Mouse (Mus musculus) embryo, embryonic 10.5 days (tissue): ENCODE results near the gene Setd7.

ENCODE experiments used
- DNase-seq: peaks from one replicate; pipeline ENCODE4 v3.0.0-alpha.2; 2015; ENCODE audit warnings: low spot score

Setd7 gene

GRCm38 (mm10) chr3:51559594-51560450 is 857 bp downstream of the Setd7 start:
- peak; percentile 87 for DNase-seq

DNA sequence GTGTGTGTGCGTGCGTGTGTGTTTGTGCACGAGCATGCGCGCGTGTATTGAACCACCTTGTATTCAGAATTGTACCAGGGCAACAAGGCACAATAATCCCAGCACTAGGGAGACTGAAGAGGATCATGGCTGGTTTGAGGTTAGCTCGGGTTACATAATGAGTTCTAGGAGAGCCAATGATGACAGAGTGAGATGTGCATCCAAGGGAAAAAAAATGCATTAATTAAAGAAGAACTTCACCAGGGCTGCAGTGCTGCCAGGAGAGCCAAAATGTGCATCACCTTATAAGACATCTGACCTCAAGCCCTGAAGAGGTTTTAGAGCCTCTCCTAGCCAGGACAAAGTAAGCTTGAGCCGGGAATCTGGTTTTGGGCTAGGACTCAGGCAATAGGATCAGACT is 5.1 kb downstream of the Setd7 start:
- DNase-seq = no peak

DNA sequence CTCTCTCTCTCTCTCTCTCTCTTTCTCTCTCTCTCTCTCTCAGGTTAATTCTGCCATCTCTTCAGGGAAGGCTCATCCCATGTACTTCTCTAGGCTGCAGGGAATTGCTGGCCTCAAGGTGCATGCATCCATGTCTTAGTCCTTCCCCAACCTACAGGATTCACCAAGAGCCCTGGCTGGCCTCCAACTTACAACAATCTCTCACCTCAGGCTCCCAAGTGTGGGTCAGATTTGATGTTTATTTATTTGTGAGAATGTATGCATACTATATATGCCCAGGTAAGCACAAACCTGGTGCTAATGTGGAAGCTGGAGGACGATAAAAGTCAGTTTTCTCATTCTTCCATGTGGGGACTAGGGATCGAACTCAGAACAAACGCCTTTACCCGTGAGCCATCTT is 5.8 kb downstream of the Setd7 start:
- no peak for DNase-seq

DNA sequence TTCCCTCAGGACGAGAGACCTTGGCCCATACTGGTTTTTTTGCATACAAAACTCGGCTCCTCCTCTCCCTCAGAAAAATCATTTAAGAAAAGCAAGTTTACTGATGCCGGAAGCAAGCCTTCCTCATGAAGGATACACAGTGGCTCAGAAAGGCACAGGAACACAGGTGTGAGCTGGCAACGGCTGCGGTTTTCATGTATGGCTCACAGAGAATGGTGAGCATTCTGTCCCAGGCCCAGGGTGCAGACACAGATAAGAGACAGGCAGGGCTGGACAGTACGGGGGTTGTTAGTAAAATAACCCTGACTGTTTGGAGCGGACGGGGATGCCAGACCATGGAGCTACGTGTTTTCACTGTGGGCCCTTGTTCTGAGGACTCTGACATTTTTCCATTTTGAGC is 6.6 kb downstream of the Setd7 start:
- DNase-seq = no peak

DNA sequence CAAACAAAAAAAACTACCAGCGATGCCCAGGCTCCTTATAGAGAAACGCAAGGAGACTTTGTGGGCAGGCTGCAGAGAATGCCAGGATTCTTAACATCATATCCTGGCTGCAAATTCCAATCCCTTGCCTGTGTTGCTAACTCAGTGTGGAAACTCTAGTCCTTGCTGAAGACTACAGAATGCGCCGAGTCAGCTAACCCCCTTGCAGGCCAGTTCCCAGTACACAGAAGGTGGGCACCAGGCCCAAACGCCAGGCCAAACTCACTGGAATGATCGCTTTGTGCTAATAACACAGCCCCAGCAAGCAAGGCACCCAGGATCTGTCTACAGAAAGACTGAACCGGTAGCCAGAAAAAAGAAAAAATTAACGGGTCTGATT is 7.2 kb downstream of the Setd7 start:
- no peak for DNase-seq

GRCm38 (mm10) chr3:51552841-51553496 is 7.7 kb downstream of the Setd7 start:
- DNase-seq = no peak

- no peak for DNase-seq
Measured at GRCm38 (mm10) chr3:51552197-51552596, 8.5 kb downstream of the Setd7 start.

- no peak for DNase-seq
Measured at GRCm38 (mm10) chr3:51548987-51549579, 11.6 kb downstream of the Setd7 start.

GRCm38 (mm10) chr3:51547577-51547976 is 13.1 kb downstream of the Setd7 start:
- DNase-seq = no peak

- DNase-seq = no peak
Measured at GRCm38 (mm10) chr3:51544442-51545128, 16.1 kb downstream of the Setd7 start.

GRCm38 (mm10) chr3:51540659-51541058 is 20.0 kb downstream of the Setd7 start:
- no peak for DNase-seq

DNA sequence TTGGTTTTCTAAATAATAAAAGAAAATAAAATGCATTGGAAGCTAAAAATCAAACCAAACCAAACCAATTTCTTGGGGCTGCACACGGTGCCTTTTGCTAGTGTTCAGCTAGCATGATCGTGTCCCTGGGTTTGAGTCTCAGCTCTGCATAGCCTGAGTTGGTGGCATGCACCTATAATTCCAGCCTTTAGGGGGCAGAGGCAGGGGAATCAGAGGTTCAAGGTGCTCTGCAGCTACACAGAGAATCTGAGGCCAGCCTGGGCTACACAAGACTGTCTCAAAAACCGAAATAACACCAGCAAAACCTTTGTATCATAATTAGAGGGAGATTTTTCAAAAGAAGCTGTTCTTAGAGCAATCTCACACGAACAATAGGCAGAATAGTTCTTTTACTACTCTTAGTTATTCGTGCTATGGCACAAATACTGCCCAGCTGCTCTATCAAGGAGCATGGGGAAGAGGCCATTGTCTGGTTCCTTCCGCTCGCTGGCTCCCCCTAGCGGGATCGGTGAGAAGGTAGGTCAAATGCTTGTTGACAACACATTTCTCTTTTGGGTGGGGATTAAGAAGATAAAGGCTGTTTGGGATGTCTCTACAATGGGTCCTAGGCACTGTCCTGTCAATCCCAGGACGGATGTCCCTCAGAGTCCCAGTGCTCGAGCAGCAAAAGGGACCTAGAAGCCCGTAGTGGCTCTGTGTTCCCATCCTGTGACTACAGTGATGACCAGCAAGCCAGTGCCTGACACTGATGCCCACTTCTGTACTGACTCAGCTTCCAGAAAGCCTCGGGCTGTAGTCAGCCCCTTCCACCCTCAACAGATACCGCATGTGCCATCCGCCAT is 20.9 kb downstream of the Setd7 start:
- peak; percentile 84 for DNase-seq

GRCm38 (mm10) chr3:51534013-51534412 is 26.7 kb downstream of the Setd7 start:
- DNase-seq = no peak

DNA sequence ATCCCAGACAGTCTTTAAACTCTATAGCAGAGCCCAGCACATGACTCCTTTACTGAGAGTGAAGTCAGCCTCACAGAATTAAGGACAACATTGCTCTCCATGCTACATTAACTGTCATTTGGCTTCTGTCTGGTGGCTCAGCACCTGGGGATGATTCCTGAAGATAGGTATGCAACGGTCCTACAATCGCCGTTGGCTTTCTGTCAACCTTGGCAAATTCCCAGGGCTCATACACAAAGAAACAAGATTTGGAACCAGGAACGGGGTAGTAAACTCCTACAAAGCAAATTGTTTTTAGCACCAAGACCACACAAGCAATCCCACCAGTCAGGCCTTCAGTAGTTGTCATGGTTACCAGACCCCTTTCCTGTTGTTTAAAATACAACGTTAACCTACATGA is 27.1 kb downstream of the Setd7 start:
- no peak for DNase-seq

GRCm38 (mm10) chr3:51532282-51532620 is 28.4 kb downstream of the Setd7 start:
- DNase-seq = no peak

DNA sequence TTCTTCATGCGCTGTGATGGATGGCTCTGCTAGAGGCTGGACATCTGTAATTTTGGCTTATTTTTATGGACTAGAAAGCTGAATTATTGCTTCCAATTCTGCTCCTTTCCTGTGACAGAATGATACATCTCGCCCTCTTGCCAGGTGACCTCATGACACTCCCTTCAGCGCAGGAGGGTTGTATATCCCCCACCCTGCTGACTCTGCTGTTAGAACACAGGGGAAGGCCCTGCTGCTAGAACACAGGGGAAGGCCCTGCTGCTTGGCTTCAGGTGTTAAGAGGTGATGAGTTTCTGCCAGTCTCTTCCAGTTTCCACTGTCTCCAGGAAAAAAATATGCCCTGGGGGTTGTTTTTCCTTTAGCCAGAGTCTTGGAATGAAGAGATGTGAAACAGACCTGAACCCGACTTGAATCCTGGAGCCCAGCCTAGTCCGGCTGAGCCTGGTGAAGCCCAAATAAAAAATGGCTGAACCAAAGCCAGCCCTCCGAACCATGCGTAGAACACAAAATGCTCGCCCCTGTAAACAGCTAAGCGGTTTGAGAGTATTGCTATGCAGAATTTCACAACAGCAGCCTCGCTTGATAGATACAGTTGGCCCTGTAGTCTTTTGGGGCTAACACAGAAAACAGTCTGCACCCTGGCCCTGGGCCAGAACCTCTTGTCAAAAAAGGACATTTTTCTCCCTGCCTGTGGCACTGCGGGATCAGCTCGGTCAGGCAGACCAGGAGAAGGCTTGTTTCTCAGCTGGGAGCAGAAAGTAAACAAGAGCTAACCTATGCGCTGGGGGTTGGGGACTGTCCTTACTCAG is 29.0 kb downstream of the Setd7 start:
- DNase-seq = no peak

GRCm38 (mm10) chr3:51526891-51527290 is 33.8 kb downstream of the Setd7 start:
- no peak for DNase-seq

- no peak for DNase-seq
Measured at GRCm38 (mm10) chr3:51525186-51525785, 35.4 kb downstream of the Setd7 start.

DNA sequence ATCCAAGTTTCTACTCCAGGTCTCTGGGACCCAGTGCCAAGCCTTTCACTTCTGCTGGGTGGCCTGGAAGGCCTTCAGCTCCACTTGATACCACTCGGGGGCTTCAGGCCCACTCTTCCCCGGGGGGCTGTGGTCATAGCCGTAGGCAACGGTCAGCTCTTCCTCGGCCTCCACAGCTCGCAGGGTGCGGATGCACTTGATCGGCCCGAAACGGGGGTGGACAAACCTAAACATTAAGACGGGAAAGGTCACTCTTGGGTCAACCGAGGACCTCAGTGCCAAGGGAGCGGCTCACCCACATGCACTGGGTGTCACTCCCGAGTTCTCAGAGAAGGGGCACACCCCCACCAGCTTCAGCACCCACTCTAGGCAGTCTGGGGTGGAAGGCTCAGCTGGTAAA is 39.4 kb downstream of the Setd7 start:
- DNase-seq = no peak

- DNase-seq = no peak
Measured at GRCm38 (mm10) chr3:51518763-51519121, 41.9 kb downstream of the Setd7 start.
